Mouse (Mus musculus): ENCODE data around the gene Anapc2.

Anapc2 gene

DNA sequence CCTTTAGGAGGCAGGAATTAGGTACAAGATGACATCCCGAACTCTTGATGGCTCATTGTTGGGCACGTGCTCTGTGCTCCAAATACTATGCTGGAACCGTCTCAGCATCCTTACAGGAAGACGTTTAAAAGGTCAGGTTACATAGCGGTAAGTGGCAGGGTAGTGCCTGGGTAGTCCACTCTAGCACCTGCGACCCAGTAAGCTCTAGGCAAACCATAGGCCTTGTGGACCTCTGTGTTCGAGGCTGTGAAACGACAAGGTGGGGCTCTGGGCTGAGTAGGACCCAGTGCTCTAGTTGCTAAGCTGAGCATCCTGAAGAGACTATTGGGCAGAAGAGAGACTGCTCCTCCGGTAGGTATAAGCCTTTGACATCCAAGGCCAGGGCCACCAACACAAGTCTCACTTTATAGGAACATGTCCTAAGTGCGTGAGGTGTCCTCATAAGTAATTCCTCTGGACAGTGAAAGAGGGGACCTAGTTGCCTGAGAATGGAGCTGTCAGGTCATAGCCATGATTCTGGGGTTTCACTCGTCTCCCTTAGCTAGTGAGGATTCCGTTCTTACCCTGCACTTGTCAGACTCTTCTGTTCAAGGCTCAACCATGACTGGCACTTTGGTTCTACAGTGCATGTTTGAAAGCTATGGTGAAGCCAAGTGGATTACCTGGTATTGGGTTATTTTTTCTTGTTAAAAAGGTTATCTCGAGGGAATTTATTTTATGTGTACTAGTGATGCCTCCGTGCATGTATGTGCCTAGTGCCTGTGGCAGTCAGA is 33.5 kb downstream of the Anapc2 start:
- no peak for DNase-seq

DNA sequence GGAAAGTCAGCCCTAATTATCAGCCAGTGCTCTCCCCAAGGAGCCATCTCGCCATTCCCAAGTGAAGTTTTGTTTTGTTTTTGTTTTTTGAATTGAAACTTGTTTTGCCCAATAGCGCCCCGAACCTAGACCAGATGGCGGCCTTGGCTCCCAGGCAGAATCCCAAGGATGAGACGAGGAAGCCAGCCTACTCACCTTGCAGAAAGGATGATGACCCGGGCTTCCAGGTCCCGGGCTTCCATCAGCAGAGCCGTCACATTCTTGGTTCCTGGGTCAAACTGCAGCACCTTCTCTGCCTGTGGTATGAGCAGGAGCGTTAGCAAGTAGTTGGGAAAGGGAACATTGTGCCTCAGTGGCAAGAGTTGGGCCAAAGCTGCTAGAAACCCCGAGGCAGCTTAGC is 37.9 kb downstream of the Anapc2 start:
- no peak for DNase-seq

DNA sequence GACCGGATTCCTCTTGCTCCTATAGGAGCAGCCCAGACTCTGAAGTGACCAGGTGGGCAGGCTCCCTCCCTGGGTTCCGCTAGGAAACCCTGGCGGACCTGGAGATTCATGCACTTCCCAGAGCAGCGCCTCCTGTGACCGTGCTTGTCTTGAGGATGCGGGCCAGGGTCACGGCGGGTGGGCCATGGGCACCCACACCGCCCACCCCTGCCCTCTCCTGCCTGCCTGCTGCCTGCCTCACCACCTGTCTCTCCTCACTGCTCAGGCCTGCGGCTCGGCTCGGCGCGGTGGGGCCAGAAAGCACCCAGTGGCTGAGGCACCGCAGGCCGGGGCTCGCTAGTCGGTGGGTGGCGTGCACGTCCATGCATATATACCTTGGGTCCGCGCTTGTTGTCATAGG is 38.7 kb downstream of the Anapc2 start:
- no peak for DNase-seq

DNA sequence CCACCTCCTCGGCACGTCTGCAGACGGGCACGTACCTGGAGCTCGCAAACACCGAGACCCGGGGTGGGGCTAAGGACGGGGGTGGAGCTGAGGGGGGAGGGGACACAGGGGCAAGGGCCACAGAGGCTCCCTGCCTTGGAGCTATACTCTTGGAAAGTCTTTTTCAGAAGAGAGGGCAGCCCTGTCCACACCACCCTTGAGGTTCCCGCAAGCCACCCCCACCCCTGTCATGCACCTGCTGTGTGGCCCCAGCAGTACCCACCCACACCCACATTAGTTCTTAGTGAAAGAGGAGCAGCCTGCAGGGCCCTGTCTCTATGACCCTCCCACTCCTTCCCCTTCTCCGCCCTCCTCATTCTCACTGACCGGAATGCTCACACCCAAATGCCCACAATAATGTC is 39.2 kb downstream of the Anapc2 start:
- DNase-seq, result no peak

DNA sequence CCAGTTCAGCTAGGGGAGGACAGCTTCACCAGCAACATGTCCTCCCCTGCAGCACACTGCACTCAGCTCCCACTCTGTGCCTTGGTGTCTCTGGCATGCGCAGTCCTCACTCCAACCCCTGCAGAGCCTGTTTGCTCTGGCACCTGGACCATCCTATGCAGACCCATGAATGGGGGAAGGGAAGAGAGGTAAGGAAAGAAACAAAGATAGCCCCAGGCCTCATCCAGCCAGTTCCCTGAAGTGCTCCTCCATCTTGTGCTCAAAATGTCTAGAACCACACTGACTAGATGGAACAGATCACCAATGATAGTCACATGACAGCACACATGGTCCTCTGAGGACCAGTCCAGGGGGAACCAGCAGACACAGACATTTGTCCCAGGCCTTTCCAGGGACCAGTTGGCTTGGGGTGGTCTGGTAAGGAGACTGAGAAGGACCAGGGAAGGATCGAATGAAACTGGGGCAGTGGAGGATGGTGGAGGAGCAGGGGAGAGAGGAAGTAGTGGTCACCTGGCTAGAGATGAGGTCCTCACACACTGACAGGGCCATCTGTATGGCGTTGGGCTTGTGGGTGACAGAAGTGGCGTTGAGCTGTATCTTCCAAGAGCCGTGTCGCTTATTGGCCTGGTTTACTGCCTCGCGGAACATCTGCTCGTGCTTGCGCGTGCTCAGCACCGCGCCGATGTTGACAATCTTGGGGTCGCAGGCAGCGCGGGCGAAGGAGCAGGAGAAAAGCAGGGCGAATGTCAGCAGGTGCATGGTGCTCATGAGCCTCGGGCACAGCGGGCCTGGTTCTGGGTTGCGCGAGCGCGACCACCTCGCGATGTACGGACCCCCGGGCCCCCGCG is 46.1 kb downstream of the Anapc2 start:
- DNase-seq, result no peak

DNA sequence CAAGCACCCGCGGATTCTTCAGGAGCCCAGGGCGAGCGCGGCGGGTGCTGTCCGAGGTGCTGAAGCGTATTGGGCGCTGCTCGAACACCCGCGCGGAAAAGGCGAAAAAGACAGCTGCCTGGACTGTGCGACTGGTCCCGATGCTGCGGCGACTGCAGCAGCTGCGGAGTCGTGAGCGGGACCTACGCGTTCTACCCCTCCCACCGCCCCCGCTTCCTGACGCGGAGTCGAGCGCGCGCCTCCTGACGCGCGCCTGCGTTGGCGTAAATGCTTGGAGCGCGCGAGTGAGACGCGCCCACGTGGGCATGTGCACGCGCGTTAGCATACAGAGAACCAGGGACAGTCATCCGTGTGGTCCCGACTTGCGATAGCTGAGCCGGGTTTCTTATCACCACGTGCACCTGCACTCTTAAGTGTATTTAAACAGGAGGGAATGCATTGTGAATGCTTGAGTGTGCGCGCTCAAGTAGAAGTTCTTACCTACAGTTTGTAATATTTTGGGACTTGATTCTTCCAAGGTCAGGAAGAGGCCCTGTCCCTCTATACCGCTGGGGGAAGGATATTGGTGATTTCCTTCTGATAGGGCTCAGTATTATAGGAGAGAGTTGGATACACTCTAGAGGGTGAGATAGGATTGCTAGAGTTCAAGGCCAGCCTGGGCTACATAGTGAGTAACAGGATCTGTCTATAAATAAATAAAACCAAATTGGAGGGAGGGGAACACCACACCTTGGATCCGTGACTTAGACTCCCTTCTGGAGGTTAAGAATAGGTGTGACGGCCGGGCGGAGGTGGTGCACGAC is 46.9 kb downstream of the Anapc2 start, which contains the start of gene Grin1:
TSS of gene Grin1 (minus strand) at position 217 of the 803 bp plus-strand sequence.
- peak in 1 of 2 experiments; percentile 48 for DNase-seq

DNA sequence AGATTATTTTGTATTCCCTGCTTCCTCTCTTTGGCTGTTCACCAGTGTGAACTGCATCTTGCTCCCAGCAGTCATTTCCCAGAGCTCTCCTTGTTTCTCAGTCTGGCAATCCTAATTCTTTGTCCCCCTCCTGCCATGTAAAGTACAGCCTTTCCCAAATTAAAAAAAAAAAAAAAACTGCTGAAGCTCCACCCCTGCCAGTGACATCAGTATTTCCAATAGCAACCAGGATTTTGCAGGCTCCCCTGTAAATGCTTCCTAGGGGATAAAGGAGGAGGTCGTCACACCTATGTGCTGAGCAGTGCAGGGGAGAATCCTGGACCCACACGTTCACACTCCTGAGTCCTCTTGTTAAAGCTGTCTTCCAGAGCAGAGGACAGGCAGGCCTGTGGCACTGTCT is 47.8 kb downstream of the Anapc2 start:
- no peak for DNase-seq

DNA sequence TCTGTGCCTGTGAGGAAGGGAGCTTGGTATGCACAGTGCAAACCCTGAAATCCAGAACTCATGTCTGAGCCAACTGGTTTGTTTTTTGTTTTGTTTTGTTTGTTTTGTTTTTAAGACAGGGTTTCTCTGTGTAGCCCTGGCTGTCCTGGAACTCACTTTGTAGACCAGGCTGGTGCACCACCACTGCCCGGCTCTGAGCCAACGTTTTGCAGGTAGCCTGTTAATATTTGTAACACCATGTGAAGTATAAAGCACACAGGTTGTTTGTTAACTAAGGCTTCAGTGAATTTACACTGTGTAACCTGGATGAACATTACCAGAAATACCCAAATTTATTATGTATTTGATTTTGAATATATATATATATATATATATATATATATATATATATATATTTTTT is 53.8 kb downstream of the Anapc2 start:
- no peak for DNase-seq

DNA sequence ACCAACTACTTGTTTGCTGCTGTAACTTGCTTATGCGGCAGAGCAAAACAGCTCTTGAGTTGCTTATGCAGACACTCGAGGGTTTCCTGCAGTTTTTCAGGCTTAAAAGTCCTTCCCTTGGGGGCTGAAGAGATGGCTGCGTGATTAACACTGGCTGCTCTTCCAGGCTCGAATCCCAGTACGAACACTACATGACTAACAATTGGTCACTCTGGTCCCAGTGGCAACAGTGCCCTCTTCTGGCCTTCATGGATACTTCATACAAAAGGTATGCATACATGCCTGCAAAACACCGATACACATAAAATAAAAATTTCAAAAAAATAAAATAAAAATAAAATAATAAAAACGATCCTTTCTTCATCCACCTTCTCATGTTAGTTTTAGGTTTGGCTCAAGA is 56.2 kb downstream of the Anapc2 start:
- DNase-seq, result no peak

DNA sequence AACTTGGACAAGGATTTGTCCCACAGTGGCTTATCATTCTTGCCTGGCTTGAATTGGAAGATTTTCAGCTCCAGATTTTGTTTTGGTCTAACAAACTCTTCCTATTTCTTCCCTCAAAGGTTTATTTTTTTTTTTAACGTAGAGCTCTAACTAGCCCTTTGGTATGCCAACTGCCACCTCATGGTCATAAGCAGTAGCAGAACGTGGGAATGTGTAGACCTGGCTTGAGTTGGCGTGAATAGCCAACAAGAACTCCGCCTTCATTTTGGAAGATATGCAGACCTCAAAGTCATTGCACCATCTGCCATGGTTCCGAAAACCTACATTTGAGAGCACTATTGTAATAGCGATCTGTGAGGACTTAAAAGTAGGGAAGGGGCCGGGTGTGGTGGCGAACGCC is 59.2 kb downstream of the Anapc2 start:
- DNase-seq, result no peak

DNA sequence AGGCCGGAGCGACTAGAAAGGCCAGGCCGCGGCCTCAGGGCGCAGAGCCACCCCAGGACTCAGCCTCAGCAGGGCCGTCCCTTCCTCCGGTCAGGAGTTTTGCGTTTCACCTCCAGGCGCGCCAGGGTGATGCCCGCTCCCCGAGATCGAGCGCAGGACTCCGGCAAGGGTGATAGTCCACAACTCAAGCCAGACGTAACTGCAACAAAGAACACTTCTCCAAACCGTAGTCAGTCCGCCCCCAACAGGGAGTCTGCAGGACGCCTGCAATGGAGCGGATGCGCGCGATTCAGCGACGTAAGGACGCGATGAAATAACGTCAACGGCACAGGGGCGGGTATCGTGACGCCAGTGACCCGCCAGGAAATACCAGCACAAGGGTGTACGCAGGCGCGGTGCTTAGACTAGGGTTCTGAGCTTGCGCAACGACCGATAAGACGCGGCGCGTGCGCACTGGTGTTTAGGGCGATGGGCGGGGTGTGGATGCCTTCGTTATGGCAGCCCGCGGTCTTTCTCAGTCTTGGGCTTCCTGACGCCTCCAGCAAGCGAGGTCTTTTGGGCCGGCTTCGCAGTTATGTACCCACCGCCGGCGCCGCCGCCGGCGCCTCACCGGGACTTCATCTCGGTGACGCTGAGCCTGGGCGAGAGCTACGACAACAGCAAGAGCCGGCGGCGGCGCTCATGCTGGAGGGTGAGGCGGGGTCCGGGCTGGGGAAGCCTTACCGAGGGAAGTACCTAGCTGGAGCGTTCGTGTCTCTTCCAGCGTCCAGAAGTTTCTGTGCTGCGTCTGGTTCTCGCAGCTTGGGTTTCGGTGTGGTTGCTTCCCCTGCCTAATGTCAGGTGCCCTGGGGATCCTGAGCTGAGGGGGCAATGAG is 60.2 kb downstream of the Anapc2 start, which contains the start of gene Man1b1:
TSS of gene Man1b1 (plus strand) at position 53 of the 875 bp plus-strand sequence.
- peak; percentile 99 for DNase-seq

DNA sequence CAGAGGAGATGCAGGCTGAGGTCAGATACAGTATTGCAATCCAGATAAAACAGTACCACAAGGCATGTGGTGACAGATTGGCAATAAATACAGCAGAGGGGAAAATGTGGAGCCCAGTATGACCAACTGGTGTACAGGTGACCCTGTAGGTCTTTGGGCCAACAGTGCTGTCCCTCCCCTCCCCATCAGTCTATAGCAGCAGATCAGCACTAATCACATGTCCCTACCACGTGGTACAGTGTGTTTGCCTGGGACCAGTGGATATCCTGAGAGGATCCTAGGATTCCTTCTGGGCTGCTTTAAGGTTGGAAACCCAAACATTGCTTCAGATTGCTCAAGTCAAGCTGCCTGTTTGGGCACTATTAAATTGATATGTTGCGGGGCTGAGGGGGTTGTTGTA is 61.3 kb downstream of the Anapc2 start:
- DNase-seq, result no peak
